Mouse (Mus musculus): ENCODE results near the gene Pih1d2.
"Not testable (repeated sequence)": the region's sequence is repeated elsewhere in the genome, so short reads cannot be mapped to it uniquely, and the experiment has no call there.

Gene Pih1d2

DNA sequence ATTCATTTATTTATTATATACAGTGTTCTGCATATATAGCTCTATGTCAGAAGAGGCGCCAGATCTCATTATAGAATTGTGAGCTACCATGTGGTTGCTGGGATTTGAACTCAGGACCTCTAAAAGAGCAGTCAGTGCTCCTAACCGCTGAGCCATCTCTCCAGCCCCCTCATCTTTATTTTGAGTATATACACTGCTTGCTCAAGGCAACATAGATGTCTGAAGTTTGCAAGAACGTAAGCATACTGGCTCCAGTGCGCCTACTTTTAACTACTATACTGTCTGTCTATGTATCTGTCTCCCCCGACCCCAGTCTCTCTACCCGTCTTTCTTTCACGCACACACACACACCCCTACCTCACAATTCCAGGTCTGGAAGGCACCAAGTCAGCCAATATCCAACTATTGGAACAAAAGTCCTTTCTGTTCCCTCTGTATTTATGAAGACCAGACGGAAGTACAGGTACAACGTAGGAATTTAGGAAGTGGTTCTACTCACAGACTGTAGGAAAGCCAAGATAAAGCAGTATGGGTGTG lies 741 bp downstream of the Pih1d2 start:
- no peak for DNase-seq (ENCODE audit: low spot score)

DNA sequence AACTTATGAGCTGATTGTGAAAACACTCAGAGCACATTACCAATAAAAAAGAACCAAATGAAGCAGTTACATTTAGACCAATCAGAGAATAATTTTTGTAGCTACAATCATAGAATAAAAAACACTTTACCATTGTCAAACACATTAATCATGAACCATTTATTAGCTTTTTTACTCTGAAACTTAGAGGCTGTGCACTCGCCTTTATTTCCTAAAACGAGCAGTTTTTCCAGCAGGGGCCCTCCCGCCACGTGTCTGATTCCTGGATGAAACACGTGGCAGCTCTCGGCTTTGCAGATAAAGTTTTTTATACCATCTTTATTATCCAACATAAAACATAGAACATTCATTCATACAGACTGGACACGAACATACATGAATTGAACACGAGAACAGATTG lies 13.8 kb downstream of the Pih1d2 start:
- DNase-seq (ENCODE audit: low spot score) = not testable (repeated sequence)

DNA sequence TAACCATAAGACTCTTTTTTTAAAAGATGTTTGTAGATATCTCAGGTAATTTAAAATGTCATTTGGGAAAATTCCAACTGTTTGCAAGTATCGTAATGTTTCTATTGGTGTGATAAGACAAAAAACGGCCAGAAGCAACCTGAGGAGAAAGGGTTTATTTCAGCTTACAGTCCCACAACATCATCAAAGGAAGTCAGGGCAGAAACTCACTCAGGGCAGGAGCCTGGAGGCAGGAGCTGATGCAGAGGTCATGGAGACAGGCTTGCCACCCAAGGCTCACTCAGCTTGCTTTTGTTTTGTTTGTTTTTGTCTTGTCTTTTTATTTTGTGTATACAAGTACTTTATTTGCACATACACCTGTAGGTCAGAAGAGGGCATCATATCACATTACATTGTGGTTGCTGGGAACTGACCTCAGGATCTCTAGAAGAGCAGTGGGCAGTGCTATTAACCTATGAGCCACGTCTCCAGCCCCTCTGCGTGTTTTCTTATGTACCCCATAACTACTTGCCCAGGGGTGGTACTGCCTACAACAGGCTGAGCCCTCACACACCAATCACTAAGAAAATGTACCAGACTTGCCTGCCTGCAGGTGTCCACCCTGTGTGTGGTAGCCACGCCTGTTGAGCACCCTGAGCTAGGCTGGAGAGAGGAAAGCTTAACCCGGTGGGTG lies 15.0 kb downstream of the Pih1d2 start:
- no peak for DNase-seq (ENCODE audit: low spot score)

DNA sequence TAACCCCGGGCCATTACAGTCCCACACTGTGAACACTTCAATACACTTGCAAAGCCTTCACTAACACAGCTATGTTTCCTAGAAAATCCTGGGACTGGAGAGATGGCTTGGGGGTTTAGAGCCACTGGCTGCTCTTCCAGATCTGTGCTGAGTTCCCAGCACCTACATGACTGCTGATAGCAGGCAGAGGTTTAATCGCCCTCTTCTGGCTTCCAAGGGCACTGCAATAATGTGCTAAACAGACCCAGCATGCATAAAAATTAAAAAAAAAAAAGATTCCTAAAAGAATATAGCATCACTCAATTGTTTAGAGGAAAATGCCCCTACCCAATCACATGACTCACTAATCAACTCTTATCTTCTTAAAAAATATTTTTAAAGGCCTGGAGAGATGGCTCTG lies 15.9 kb downstream of the Pih1d2 start:
- no peak for DNase-seq (ENCODE audit: low spot score)

DNA sequence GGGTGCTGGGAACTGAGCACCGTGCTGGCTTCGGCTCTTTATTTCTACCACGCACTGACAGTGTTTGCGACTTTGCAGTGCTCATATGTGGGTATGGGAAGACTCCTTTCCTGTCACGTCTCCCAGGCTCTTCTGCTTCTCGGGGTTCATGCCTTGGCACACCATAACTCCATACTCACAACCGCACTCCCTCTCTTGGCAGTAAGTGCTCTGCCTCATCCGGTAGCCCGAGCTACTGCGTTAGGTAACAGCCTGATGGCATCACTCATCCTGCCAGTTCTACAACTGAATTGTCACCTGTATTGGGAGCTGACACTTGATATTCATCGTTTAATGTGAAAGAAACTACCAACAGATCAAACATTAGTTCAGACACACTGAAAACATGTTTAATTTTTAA lies 17.1 kb downstream of the Pih1d2 start:
- no peak for DNase-seq (ENCODE audit: low spot score)

DNA sequence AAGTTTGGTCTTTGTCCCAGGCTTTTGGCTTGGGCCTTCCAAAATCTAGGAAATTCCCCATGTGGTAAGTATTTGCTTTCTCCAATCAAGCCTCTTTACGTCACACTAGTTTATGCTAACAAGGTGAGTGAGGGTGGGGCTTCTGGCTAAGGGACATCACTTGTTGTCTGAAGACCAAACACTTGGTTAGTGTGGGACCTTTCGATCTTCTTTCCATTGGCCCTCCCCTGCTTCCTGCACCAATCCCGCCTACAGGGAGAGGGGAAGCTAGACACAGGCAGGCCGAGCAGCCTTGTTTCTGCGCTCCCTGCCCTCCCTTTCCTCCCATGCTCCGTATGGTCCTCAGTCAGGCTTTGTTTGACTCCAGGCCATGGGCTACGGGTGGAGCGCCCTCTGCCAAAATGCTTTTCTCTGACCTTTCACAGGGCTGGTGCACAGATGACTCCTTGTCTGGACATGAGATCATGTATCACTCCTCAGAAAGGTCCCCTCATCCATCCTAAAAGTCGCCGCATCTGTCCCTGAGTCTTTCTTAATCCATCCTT lies 29.8 kb downstream of the Pih1d2 start:
- no peak for DNase-seq (ENCODE audit: low spot score)

DNA sequence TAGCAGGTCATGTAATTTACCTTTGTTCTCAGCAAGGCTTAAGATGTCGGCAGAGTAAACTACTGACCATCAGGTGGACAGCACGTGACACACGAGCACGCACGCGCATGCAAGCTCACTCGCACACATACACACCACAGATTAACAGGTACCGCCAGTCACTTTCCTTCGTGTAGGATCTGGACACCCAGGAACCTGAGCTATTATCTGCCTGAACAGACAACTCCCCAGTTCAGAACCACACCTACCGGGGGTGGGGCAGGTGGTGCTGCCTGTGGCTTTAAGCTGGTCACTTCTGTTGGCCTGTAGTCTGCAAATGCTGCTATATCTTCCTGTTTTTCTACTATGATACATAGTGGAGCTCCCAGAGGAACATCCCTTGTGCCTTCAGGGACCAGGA lies 33.4 kb downstream of the Pih1d2 start:
- no peak for DNase-seq (ENCODE audit: low spot score)

DNA sequence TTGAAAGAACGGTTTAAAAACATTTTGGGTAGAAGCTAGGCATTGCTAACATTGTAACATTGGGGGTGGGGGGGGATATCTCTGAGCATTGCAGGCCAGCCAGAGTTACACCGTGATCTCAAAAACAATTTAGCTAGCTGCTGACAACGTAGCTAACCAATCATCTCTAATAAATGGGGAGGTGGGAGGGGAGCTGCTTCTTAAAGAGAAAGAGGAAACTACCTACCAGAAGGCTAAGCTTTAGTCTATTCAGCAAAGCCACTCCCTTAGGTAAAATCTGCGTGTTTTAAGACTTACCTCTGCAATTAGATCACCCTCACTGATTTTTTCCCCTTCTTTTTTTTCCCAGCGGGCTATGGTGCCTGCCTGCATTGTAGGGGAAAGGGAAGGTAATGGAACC lies 41.3 kb downstream of the Pih1d2 start:
- DNase-seq (ENCODE audit: low spot score) = no peak

DNA sequence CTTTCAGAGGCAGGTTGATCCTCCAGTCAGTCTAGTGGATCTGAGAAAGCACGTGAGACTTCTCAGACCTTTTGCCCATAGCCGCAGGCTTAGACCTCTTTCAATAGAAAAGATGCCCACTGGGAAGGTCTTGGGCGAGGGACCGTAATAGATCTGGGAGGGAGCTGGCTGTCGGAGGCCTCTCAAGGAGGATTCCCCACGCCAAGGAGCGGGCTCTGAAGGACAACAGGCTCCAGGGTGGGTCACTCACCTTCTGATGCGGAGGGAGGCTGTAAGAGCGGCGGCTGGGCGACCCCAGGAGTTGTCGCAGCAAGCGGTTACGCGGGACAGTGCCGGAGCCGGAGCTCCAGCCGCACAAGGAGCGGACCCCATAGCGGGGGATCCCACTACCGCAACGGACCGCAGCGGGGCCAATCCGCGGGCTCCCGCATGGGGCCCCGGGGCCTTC lies 41.8 kb downstream of the Pih1d2 start:
- peak; percentile 13 for DNase-seq (ENCODE audit: low spot score)

DNA sequence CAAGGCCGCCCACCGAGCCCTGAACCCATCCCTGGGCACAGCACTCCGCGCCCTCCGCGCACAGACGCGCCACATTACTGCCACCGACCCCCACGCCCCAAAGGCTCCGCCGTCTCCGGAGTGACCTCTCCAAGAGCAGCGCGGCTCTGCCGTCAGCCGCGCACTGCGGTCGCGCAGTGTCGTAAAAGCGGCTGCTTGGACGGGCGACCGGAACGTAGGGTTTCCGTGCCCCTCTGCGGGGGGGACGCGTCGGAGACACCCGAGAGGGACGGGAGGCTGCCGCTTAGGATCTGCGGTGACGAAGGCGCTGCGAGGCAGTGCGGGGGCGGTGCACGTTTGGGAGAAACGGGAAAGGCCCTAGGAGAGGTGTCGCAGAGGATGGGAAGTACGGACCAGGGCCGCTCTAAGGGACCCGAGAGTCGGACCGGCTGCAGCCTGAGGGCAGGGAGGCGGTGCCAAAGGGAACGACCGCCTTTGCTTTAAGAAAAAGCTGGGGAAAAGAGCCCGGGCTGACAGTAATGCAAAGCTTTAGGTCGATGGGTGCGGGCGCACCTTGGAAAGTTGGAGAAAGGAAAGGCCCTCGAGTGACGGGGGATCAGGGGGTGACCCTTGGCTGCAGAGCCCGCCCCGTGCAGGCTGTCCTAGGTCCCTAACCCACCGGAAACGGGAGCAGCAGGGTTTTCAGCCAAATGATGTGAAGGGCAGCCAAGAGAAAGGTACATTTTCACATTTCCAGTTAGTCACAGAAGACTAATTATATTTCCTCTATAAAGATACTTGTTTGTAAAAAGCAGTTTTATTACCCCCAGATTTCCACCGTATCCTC lies 42.5 kb downstream of the Pih1d2 start, which contains the start of gene Dlat:
Gene Dlat (minus strand): TSS at position 389 of the 826 bp plus-strand sequence.
- peak; percentile 94 for DNase-seq (ENCODE audit: low spot score)

DNA sequence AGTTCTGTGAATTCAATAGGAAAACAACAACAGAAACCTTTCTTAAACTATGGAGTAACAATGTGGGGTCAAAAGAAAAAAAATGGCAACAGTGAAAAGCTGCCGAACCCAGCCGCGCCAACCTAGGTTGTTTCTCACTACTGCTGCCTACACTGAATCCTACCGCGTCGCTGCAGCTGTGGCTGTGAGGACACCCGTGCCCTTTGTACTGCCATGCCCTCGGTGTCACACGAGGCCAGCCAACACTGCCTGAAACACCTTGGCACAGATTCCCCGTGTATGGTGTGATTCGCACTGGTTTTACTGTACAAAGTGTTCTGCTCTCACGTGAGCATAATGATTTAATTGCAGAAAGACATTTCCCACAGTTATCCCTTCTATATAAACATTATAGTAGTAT lies 43.3 kb downstream of the Pih1d2 start:
- DNase-seq (ENCODE audit: low spot score) = peak; percentile 49

DNA sequence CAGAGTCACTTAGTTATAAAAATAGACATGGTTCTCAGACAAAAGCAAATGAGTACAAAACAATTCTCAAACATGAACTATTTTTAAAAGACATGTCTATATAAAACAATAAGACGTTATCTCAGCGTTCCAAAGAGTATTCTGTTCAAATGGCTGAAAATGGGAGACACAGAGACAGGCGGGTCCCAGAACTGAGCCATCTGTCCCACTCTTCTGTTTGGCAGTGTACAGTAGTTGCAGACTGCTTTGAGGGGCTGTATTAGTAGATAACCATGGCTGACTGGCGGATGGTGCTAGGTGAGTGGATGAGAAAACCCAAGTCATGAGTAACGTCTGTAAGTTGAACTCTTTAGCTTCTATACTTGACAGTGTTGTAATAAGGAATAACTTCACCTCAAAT lies 47.7 kb downstream of the Pih1d2 start:
- DNase-seq (ENCODE audit: low spot score) = no peak

DNA sequence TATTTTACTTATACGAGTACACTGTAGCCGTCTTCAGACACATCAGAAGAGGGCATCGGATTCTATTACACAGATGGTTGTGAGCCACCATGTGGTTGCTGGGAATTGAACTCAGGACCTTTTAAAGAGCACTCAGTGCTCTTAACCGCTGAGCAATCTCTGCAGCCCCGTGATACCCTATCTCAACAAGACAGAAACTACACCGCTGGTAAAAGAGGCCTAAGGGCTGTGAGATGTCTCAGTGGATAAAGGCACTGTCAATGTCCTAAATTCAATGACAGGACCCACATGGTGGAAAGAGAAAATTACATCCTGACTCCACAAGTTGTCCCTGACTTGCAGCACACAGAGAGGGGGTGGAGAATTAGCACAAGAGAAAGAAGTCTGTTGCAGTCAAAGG lies 49.3 kb downstream of the Pih1d2 start:
- no peak for DNase-seq (ENCODE audit: low spot score)

DNA sequence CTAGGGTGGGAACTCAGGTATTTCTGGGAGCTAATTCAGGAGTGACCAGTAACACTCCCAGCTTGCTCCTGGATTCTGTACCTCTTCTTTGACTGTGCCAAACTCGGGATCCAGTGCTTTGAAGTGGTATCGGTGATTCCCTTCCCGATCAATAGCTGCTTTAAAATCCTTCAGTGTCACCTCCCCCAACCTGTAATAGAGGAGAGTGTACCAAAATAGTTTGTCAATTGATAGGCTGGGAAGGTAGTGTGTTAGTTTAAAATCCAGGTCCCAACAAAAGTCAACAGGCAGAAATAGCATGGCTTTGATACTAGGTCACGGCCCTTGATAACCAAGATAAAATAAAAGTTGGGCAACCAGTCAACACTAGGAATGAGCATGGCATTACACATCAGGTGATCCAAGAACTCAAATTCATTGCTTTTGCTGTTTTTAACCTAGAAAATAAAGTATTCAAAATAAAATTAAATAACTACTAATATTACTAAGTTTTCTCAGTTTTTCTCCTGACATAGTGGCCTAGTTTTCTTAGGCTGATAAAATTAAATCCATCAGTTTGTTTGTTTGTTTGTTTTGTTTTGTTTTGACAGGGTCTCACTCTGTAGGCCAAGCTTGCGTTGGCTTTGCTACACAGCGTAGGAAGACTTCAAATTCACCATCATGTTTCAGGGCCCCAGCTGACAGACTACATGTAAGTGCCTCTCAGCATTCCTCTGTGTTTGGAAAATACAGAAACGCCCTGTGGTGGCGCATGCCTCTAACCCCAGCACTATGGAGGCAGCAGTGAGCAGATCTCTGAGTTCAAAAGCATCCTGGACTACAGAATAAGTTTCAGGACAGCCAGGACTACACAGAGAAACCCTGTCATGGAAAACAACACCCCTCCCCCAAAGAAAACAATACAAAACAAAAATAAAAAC lies 50.7 kb downstream of the Pih1d2 start:
- no peak for DNase-seq (ENCODE audit: low spot score)

DNA sequence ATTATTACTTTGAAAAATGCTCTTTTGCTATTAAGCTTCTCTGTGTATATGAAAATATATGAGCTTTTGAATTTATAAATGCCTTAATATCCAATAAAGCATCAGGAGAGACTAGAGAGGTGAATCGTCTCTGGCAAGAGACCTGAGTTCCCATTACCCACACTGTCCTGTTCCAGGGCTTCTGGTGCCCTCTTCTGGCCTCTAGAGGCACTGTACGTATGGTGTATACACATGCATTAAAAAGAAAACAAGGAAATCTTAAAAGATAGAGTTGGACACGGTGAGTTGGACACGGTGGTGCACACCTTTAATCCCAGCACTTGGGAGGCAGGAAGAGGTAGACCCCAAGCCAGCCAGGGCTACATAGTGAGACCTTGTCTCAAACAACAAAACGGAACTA lies 53.6 kb downstream of the Pih1d2 start:
- DNase-seq (ENCODE audit: low spot score) = peak; percentile 73
